Mouse (Mus musculus): Measurements from ENCODE around the gene Cks1b. TPM values are rescaled to one million over a fixed set of nuclear protein-coding genes. Genes with fewer than 3 reads are reported as not detected.

The Cks1b gene
- polyA plus RNA-seq, 2 experiments, result 247 to 473 TPM

DNA sequence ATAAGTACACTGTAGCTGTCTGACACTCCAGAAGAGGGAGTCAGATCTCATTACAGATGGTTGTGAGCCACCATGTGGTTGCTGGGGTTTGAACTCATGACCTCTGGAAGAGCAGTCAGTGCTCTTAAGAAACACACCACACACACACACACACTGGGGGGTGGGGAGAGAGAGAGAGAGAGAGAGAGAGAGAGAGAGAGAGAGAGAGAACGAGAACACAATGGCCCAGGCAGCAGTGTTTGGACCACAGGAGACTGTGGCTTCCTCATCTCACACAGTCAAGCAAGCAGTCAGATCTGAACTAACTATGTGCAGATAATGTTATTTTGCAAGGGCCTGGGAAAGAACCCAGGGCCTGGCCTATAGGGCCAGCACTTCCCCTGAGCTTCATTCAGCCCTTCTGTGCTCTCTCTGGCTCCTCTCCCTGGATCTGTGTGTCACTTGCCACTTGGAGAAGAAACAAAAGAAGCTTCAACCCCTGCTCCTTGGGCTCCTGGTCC is 37.7 kb upstream of the Cks1b start:
- WGBS, result 83% methylated on average over 1 of the region's 1 CpGs
- Histone ChIP-seq H3K27me3 (ENCODE audit: control insufficient read depth, insufficient read depth, low read length) (no peaks in the 10 kb centered on the region), H3K9me3 (ENCODE audit: control insufficient read depth, low read length) (no peaks in the 10 kb centered on the region), H3K27ac (replicated peaks; ENCODE audit: low read depth, low read length) (no peak overlapping the region), H3K36me3 (ENCODE audit: control insufficient read depth, insufficient read depth, low read length) (no peaks in the 10 kb centered on the region), H3K4me3 (replicated peaks; ENCODE audit: low read length) (no peak overlapping the region), H3K9ac (ENCODE audit: low read depth, low read length, severe bottlenecking) (no peak overlapping the region), H3K4me2 (replicated peaks; ENCODE audit: low read depth, low read length, severe bottlenecking) (no peak overlapping the region), H3K4me1 (ENCODE audit: control insufficient read depth, insufficient read depth, low read length) (peaks cover 7% of the 10 kb centered on the region)
- no peak for DNase-seq (ENCODE audit: low spot score)
- no peak for ATAC-seq (ENCODE audit: low FRiP score, low read depth)
- no peak for TF ChIP-seq POLR2A (IDR thresholded peaks at IDR 0.05; ENCODE audit: borderline replicate concordance, extremely low read depth, insufficient read depth, insufficient read length)

DNA sequence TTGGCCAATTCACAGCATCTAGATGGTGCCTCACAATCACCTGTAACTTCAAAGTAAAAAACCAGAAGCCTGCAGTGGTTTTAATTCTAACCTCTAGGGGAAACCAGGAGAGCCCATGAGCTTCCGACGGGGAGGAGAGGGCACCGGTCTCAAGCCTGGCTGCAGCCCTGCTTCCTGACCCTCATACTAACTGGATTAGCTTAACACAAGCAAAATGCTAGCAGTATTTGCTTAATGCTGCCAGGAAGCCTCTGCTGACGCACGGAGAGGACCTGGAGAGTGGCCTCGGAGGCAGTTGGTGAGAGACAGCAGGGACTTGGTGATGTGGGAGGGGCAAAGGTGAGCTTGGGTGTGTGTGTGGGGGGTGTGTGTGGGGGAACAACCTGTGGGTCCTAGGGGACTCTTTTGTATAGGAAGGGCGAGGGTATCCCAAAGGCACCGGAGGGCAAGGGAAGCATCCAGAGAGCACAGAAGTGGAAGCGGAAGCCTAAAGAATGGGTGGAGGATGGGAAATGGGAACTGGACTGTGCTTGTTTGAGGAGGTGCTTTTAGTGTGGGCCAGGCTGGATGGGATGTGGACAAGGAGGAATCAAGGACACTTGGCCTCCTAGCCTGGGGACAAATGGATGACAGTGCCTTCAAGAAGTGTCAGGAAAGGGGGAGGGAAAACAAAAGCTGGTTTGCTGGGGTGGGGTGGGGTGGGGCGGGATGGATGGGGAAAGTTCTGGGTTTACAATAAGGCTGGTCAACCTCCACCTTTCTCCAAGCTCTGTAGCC is 36.4 kb upstream of the Cks1b start, which contains the start of gene Pmvk:
TSS of gene Pmvk (plus strand) at position 141 of the 777 bp plus-strand sequence.
- Histone ChIP-seq H3K36me3 (ENCODE audit: control insufficient read depth, insufficient read depth, low read length) (no peaks in the 10 kb centered on the region), H3K4me2 (replicated peaks; ENCODE audit: low read depth, low read length, severe bottlenecking) (no peak within 1 kb of the TSS), H3K27ac (replicated peaks; ENCODE audit: low read depth, low read length) (no peak within 1 kb of the TSS), H3K27me3 (ENCODE audit: control insufficient read depth, insufficient read depth, low read length) (no peaks in the 10 kb centered on the region), H3K4me3 (replicated peaks; ENCODE audit: low read length) (no peak within 1 kb of the TSS), H3K9me3 (ENCODE audit: control insufficient read depth, low read length) (no peaks in the 10 kb centered on the region), H3K4me1 (ENCODE audit: control insufficient read depth, insufficient read depth, low read length) (peaks cover 7% of the 10 kb centered on the region), H3K9ac (ENCODE audit: low read depth, low read length, severe bottlenecking) (no peak within 1 kb of the TSS)
- no peak for DNase-seq (ENCODE audit: low spot score)
- WGBS, result 64% methylated on average over 10 of the region's 10 CpGs
- no peak for ATAC-seq (ENCODE audit: low FRiP score, low read depth)
- no peak for TF ChIP-seq POLR2A (IDR thresholded peaks at IDR 0.05; ENCODE audit: borderline replicate concordance, extremely low read depth, insufficient read depth, insufficient read length)

DNA sequence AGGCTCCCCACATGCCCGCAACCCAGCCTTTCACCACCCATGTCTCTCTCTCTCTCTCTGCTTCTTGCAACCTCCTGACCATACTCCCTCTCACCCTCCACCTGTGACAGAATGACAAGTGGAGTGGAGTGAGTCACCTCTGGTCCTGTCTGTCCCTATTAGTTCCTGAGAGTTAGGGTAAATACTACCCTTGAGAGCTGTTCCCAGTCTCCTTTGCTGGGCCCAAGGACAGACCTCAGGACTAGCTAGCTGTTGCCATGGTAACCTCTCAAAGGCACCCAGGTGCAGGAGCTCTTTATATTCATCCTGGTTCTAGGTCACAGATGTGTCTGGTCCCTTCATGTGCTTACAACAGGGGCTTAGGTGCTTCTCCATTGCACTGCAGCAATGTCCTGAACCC is 33.7 kb upstream of the Cks1b start:
- ATAC-seq (ENCODE audit: low FRiP score, low read depth), result no peak
- no peak for DNase-seq (ENCODE audit: low spot score)
- Histone ChIP-seq H3K4me3 (replicated peaks; ENCODE audit: low read length) (no peak overlapping the region), H3K4me2 (replicated peaks; ENCODE audit: low read depth, low read length, severe bottlenecking) (no peak overlapping the region), H3K9me3 (ENCODE audit: control insufficient read depth, low read length) (no peaks in the 10 kb centered on the region), H3K27me3 (ENCODE audit: control insufficient read depth, insufficient read depth, low read length) (no peaks in the 10 kb centered on the region), H3K36me3 (ENCODE audit: control insufficient read depth, insufficient read depth, low read length) (peaks cover 3% of the 10 kb centered on the region; the same call in 1 of the 2 replicates), H3K27ac (replicated peaks; ENCODE audit: low read depth, low read length) (no peak overlapping the region), H3K4me1 (ENCODE audit: control insufficient read depth, insufficient read depth, low read length) (no peaks in the 10 kb centered on the region), H3K9ac (ENCODE audit: low read depth, low read length, severe bottlenecking) (no peak overlapping the region)
- WGBS, result 80% methylated on average over 1 of the region's 1 CpGs
- no peak for TF ChIP-seq POLR2A (IDR thresholded peaks at IDR 0.05; ENCODE audit: borderline replicate concordance, extremely low read depth, insufficient read depth, insufficient read length)

- no peak overlapping the region for H3K4me2 ChIP-seq (replicated peaks; ENCODE audit: low read depth, low read length, severe bottlenecking)
Observed at GRCm38 (mm10) chr3:89449541-89449940, 31.4 kb upstream of the Cks1b start.

DNA sequence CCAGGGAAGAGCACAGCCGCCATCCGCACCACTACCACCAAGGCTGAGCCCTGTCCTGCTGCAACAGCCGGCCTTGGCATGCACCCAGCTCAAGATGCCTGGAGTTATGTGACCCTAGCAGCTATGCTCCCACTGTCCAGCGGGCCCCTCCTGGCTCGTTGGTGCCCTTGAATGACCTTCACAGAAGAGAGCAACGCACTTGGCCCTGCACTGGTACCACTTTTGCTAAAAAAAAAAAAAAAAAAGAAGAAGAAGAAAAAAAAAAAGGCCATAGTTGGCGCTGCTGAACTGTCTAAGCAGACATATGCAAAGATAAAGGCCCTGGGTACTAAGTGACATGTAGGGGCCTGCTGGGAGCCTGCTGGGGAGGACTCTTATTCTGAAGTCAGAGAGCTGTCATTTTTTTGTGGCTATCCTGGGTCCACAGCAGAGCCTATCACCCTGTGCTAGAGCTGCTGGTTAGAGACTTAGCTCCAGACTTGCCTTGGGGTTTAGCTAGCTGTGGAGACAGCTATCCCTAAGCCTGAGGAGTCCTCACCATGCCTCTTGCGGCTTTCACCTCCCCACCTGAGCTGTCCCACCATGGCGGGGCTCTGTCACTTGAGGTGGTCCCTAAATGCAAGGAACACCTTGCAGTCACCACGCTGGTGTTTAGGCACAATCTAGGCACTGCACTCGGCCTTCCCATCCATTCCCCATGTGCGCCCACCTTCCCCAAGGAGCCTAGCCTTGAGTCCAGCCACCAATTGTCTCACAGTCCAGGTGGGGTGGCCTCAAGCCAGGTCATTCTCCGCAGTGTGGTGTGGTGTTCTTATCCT is 30.7 kb upstream of the Cks1b start:
- Histone ChIP-seq H3K4me2 (replicated peaks; ENCODE audit: low read depth, low read length, severe bottlenecking) (no peak overlapping the region), H3K4me3 (replicated peaks; ENCODE audit: low read length) (no peak overlapping the region), H3K9ac (ENCODE audit: low read depth, low read length, severe bottlenecking) (peak overlapping the region; percentile 7; the same call in 1 of the 2 replicates), H3K27me3 (ENCODE audit: control insufficient read depth, insufficient read depth, low read length) (no peaks in the 10 kb centered on the region), H3K9me3 (ENCODE audit: control insufficient read depth, low read length) (no peaks in the 10 kb centered on the region), H3K4me1 (ENCODE audit: control insufficient read depth, insufficient read depth, low read length) (no peaks in the 10 kb centered on the region), H3K27ac (replicated peaks; ENCODE audit: low read depth, low read length) (no peak overlapping the region), H3K36me3 (ENCODE audit: control insufficient read depth, insufficient read depth, low read length) (peaks cover 22% of the 10 kb centered on the region)
- WGBS, result 63% methylated on average over 13 of the region's 13 CpGs
- TF ChIP-seq POLR2A (IDR thresholded peaks at IDR 0.05; ENCODE audit: borderline replicate concordance, extremely low read depth, insufficient read depth, insufficient read length), result no peak
- DNase-seq (ENCODE audit: low spot score) (no peak), ATAC-seq (ENCODE audit: low FRiP score, low read depth) (no peak)

More at GRCm38 (mm10) chr3:89449541-89449940, 31.4 kb upstream of the Cks1b start:
- DNase-seq (ENCODE audit: low spot score), result peak; percentile 74
- Histone ChIP-seq H3K27ac (replicated peaks; ENCODE audit: low read depth, low read length) (no peak overlapping the region), H3K4me1 (ENCODE audit: control insufficient read depth, insufficient read depth, low read length) (no peaks in the 10 kb centered on the region), H3K4me3 (replicated peaks; ENCODE audit: low read length) (no peak overlapping the region), H3K27me3 (ENCODE audit: control insufficient read depth, insufficient read depth, low read length) (no peaks in the 10 kb centered on the region), H3K9me3 (ENCODE audit: control insufficient read depth, low read length) (no peaks in the 10 kb centered on the region), H3K36me3 (ENCODE audit: control insufficient read depth, insufficient read depth, low read length) (peaks cover 22% of the 10 kb centered on the region), H3K9ac (ENCODE audit: low read depth, low read length, severe bottlenecking) (peak overlapping the region; percentile 7; the same call in 1 of the 2 replicates)
- peak; percentile 52; the same call in 1 of the 2 replicates for ATAC-seq (ENCODE audit: low FRiP score, low read depth)
- 44% methylated on average over 7 of the region's 7 CpGs for WGBS
- TF ChIP-seq POLR2A (IDR thresholded peaks at IDR 0.05; ENCODE audit: borderline replicate concordance, extremely low read depth, insufficient read depth, insufficient read length), result no peak

Measured in limb, embryonic 14.5 days (tissue).